Mouse (Mus musculus) stomach, postnatal 0 days (tissue): ENCODE results near the gene Gm39566.

ENCODE experiments used
- CTCF ChIP-seq: IDR thresholded peaks from 2 replicates; pipeline ENCODE4 v1.5.1; 2016; ENCODE audit warnings: antibody characterized with exemption, low read depth, mild to moderate bottlenecking, moderate library complexity
- EP300 ChIP-seq: optimal IDR thresholded peaks from 2 replicates; pipeline ENCODE3; 2016; ENCODE audit warnings: antibody characterized with exemption

- 0 out of 2 replicates have a peak, but pooled peaks have one; percentile 9 for TF ChIP-seq CTCF
- TF ChIP-seq EP300, result no peak
Observed at GRCm38 (mm10) chr11:69810280-69810679, 4.8 kb downstream of the Gm39566 start.
